Mouse (Mus musculus) myocyte (in vitro differentiated cells): ENCODE measurements around the gene Anapc4.

Experiments used
- CEBPB ChIP-seq: IDR thresholded peaks from 2 replicates; pipeline ENCODE4 v1.6.1; 2011; ENCODE audit warnings: mild to moderate bottlenecking, moderate library complexity; ENCODE audit not compliant: poor library complexity, insufficient read depth, severe bottlenecking
- E2F4 ChIP-seq: IDR thresholded peaks from one replicate; pipeline ENCODE4 v1.6.1; 2011; ENCODE audit warnings: mild to moderate bottlenecking, control low read depth, moderate library complexity; ENCODE audit not compliant: insufficient read depth
- MAX ChIP-seq: IDR thresholded peaks from one replicate; pipeline ENCODE4 v1.6.1; 2011; ENCODE audit warnings: low read depth, mild to moderate bottlenecking, control low read depth
- MYOD1 ChIP-seq, 3 experiments: IDR thresholded peaks; one replicate each; pipeline ENCODE4 v1.6.1; 2011; ENCODE audit warnings: control low read depth in 2 of 3, low read depth in 2 of 3, mild to moderate bottlenecking in 2 of 3, moderate library complexity in 1 of 3; ENCODE audit not compliant: insufficient read length in 2 of 3, control insufficient read depth in 1 of 3
- MYOG ChIP-seq, 3 experiments: IDR thresholded peaks; one replicate each; pipeline ENCODE4 v1.6.1; 2011; ENCODE audit warnings: control low read depth in 2 of 3, low read depth in 2 of 3, mild to moderate bottlenecking in 2 of 3; ENCODE audit not compliant: insufficient read length in 2 of 3, control insufficient read depth in 1 of 3, insufficient read depth in 1 of 3
- POLR2A ChIP-seq: IDR thresholded peaks from one replicate; pipeline ENCODE4 v1.6.1; 2011; ENCODE audit warnings: low read depth, mild to moderate bottlenecking, control low read depth, moderate library complexity; ENCODE audit not compliant: insufficient read length
- POLR2AphosphoS2 ChIP-seq: IDR thresholded peaks from one replicate; pipeline ENCODE4 v1.6.1; 2011; ENCODE audit warnings: low read depth, control low read depth; ENCODE audit not compliant: insufficient read length
- REST ChIP-seq: IDR thresholded peaks from one replicate; pipeline ENCODE4 v1.6.1; 2011; ENCODE audit warnings: mild to moderate bottlenecking, control low read depth, moderate library complexity; ENCODE audit not compliant: insufficient read depth, insufficient read length
- SRF ChIP-seq: IDR thresholded peaks from one replicate; pipeline ENCODE4 v1.6.1; 2011; ENCODE audit warnings: low read depth; ENCODE audit not compliant: control insufficient read depth, insufficient read length
- TCF12 ChIP-seq: IDR thresholded peaks from one replicate; pipeline ENCODE4 v1.6.1; 2011; ENCODE audit warnings: mild to moderate bottlenecking, control low read depth; ENCODE audit not compliant: poor library complexity, insufficient read depth, severe bottlenecking
- TCF3 ChIP-seq: IDR thresholded peaks from one replicate; pipeline ENCODE4 v1.6.1; 2011; ENCODE audit warnings: low read depth, control low read depth; ENCODE audit not compliant: insufficient read length
- USF1 ChIP-seq: IDR thresholded peaks from one replicate; pipeline ENCODE4 v1.6.1; 2011; ENCODE audit warnings: low read depth, mild to moderate bottlenecking, control low read depth, moderate library complexity

GRCm38 (mm10) chr5:52793230-52793629 is 40.6 kb upstream of the Anapc4 start:
- no peak for TF ChIP-seq POLR2A
- TF ChIP-seq POLR2AphosphoS2: no peak
- no peak for TF ChIP-seq USF1
- no peak for TF ChIP-seq MYOG (IDR thresholded peaks at IDR 0.05; ENCODE audit: control insufficient read depth in 1 of 3, insufficient read depth in 1 of 3, insufficient read length in 2 of 3, low read depth in 2 of 3)
- no peak for TF ChIP-seq TCF12
- TF ChIP-seq REST: no peak
- no peak for TF ChIP-seq MAX
- no peak for TF ChIP-seq E2F4
- no peak for TF ChIP-seq CEBPB
- no peak for TF ChIP-seq SRF
- TF ChIP-seq MYOD1 (IDR thresholded peaks at IDR 0.05; ENCODE audit: control insufficient read depth in 1 of 3, insufficient read length in 2 of 3, low read depth in 2 of 3): no peak
- no peak for TF ChIP-seq TCF3
